Mouse (Mus musculus) midbrain, embryonic 12.5 days (tissue): Measurements from ENCODE around the gene Itgad. TPM values are rescaled to one million over a fixed set of nuclear protein-coding genes. Genes with fewer than 3 reads are reported as not detected.

Source experiments
- ATAC-seq: fragments of 200-750 bp; cut with Nextera tagmentation; 2 replicates; pipeline ENCODE4 v1.8.0; 2017; ENCODE audit warnings: low read depth, moderate TSS enrichment, moderate library complexity; ENCODE audit not compliant: low FRiP score
- H3K27ac ChIP-seq: fragments of 300-500 bp; sonication (generic); replicated peaks from 2 replicates; pipeline ENCODE4 v1.5.1; 2016; ENCODE audit warnings: mild to moderate bottlenecking
- H3K27me3 ChIP-seq: fragments of 300-500 bp; sonication (generic); 2 replicates; pipeline ENCODE4 v1.6.1; 2016; ENCODE audit warnings: mild to moderate bottlenecking
- H3K36me3 ChIP-seq: fragments of 300-500 bp; sonication (generic); 2 replicates; pipeline ENCODE4 v1.6.1; 2016
- H3K4me1 ChIP-seq: fragments of 300-500 bp; sonication (generic); 2 replicates; pipeline ENCODE4 v1.6.1; 2016
- H3K4me2 ChIP-seq: fragments of 300-500 bp; sonication (generic); replicated peaks from 2 replicates; pipeline ENCODE4 v1.6.1; 2016; ENCODE audit warnings: mild to moderate bottlenecking, moderate library complexity
- H3K4me3 ChIP-seq: fragments of 300-500 bp; sonication (generic); 2 replicates; pipeline ENCODE4 v1.5.1; 2016; ENCODE audit warnings: mild to moderate bottlenecking
- H3K9ac ChIP-seq: fragments of 300-500 bp; sonication (generic); replicated peaks from 2 replicates; pipeline ENCODE4 v1.6.1; 2016; ENCODE audit warnings: mild to moderate bottlenecking, moderate library complexity
- H3K9me3 ChIP-seq: fragments of 300-500 bp; sonication (generic); 2 replicates; pipeline ENCODE4 v1.6.1; 2016; ENCODE audit warnings: mild to moderate bottlenecking
- WGBS: fragments of 180-500 bp; shearing (Covaris S2); methylation state at CpG from one replicate; pipeline ENCODE4 v1.1.7; 2016; 5-methylcytosine and 5-hydroxymethylcytosine counted together
- polyA plus RNA-seq: library from polyadenylated mRNA; unstranded; fragments of >200 nt; fragmentation: Nextera tagmentation; extraction: Ambion mirVana; gene quantifications from 2 replicates; pipeline ENCODE4 v1.2.1, GENCODE M21; 2016

Itgad gene
- polyA plus RNA-seq, 1 experiment from 2014 or later: not detected

- Histone ChIP-seq H3K9me3 (no peaks in the 10 kb centered on the region), H3K4me2 (no peak overlapping the region), H3K4me1 (no peaks in the 10 kb centered on the region), H3K27ac (no peak overlapping the region), H3K9ac (no peak overlapping the region), H3K4me3 (no peak overlapping the region), H3K36me3 (no peaks in the 10 kb centered on the region), H3K27me3 (no peaks in the 10 kb centered on the region)
- ATAC-seq: no peak
- WGBS: 86% methylated on average over 9 of the region's 9 CpGs
Observed at GRCm38 (mm10) chr7:128201607-128202006, 47.4 kb downstream of the Itgad start.

GRCm38 (mm10) chr7:128203071-128203470, 48.9 kb downstream of the Itgad start:
- Histone ChIP-seq H3K36me3 (no peaks in the 10 kb centered on the region), H3K9ac (no peak overlapping the region), H3K27me3 (no peaks in the 10 kb centered on the region), H3K9me3 (no peaks in the 10 kb centered on the region), H3K4me2 (no peak overlapping the region), H3K4me1 (no peaks in the 10 kb centered on the region), H3K27ac (no peak overlapping the region), H3K4me3 (no peak overlapping the region)
- WGBS: 78% methylated on average over 9 of the region's 9 CpGs
- no peak for ATAC-seq

GRCm38 (mm10) chr7:128204179-128204578, 50.0 kb downstream of the Itgad start:
- Histone ChIP-seq H3K9ac (no peak overlapping the region), H3K27ac (no peak overlapping the region), H3K4me1 (no peaks in the 10 kb centered on the region), H3K27me3 (no peaks in the 10 kb centered on the region), H3K36me3 (no peaks in the 10 kb centered on the region), H3K9me3 (no peaks in the 10 kb centered on the region), H3K4me3 (no peak overlapping the region), H3K4me2 (no peak overlapping the region)
- ATAC-seq: no peak
- 92% methylated on average over 8 of the region's 8 CpGs for WGBS

GRCm38 (mm10) chr7:128205695-128206094, 51.5 kb downstream of the Itgad start:
- no peaks in the 10 kb centered on the region for H3K4me1 ChIP-seq
- H3K36me3 ChIP-seq: no peaks in the 10 kb centered on the region
- no peak overlapping the region for H3K4me3 ChIP-seq
- H3K27ac ChIP-seq: no peak overlapping the region
- no peaks in the 10 kb centered on the region for H3K27me3 ChIP-seq
- ATAC-seq: no peak
- WGBS: 85% methylated on average over 18 of the region's 18 CpGs
- H3K4me2 ChIP-seq: no peak overlapping the region
- no peak overlapping the region for H3K9ac ChIP-seq
- no peaks in the 10 kb centered on the region for H3K9me3 ChIP-seq

- Histone ChIP-seq H3K9me3 (no peaks in the 10 kb centered on the region), H3K27ac (no peak within 1 kb of the TSS), H3K4me3 (no peak within 1 kb of the TSS), H3K27me3 (no peaks in the 10 kb centered on the region), H3K4me1 (no peaks in the 10 kb centered on the region), H3K4me2 (no peak within 1 kb of the TSS), H3K36me3 (no peaks in the 10 kb centered on the region), H3K9ac (no peak within 1 kb of the TSS)
- ATAC-seq: no peak
- 87% methylated on average over 6 of the region's 6 CpGs for WGBS
Observed at GRCm38 (mm10) chr7:128206152-128206551, 52.0 kb downstream of the Itgad start, which contains the start of gene Cox6a2. Gene Cox6a2 (minus strand): TSS chr7:128206387.

GRCm38 (mm10) chr7:128208187-128208586, 54.0 kb downstream of the Itgad start:
- Histone ChIP-seq H3K9ac (no peak overlapping the region), H3K4me1 (no peaks in the 10 kb centered on the region), H3K9me3 (no peaks in the 10 kb centered on the region), H3K27ac (no peak overlapping the region), H3K4me2 (no peak overlapping the region), H3K4me3 (no peak overlapping the region), H3K27me3 (no peaks in the 10 kb centered on the region), H3K36me3 (no peaks in the 10 kb centered on the region)
- WGBS: 4% methylated on average over 4 of the region's 4 CpGs
- no peak for ATAC-seq

- Histone ChIP-seq H3K27ac (no peak overlapping the region), H3K9ac (no peak overlapping the region), H3K36me3 (no peaks in the 10 kb centered on the region), H3K4me2 (no peak overlapping the region), H3K9me3 (no peaks in the 10 kb centered on the region), H3K27me3 (no peaks in the 10 kb centered on the region), H3K4me3 (no peak overlapping the region), H3K4me1 (no peaks in the 10 kb centered on the region)
- WGBS: 66% methylated on average over 3 of the region's 3 CpGs
- ATAC-seq: no peak
Observed at GRCm38 (mm10) chr7:128209826-128210225, 55.6 kb downstream of the Itgad start.

- Histone ChIP-seq H3K27me3 (no peaks in the 10 kb centered on the region), H3K4me3 (no peak overlapping the region), H3K36me3 (no peaks in the 10 kb centered on the region), H3K9me3 (no peaks in the 10 kb centered on the region), H3K4me2 (no peak overlapping the region), H3K4me1 (no peaks in the 10 kb centered on the region), H3K9ac (no peak overlapping the region), H3K27ac (no peak overlapping the region)
- 94% methylated on average over 4 of the region's 4 CpGs for WGBS
- no peak for ATAC-seq
Observed at GRCm38 (mm10) chr7:128219952-128220351, 65.8 kb downstream of the Itgad start.

- no peak for ATAC-seq
- WGBS: 83% methylated on average over 3 of the region's 3 CpGs
Observed at GRCm38 (mm10) chr7:128220936-128221335, 66.8 kb downstream of the Itgad start.

GRCm38 (mm10) chr7:128231741-128232140, 77.6 kb downstream of the Itgad start:
- peaks cover 4% of the 10 kb centered on the region for H3K4me1 ChIP-seq
- H3K36me3 ChIP-seq: no peaks in the 10 kb centered on the region
- no peak overlapping the region for H3K9ac ChIP-seq
- ATAC-seq: no peak
- H3K4me2 ChIP-seq: no peak overlapping the region
- no peak overlapping the region for H3K4me3 ChIP-seq
- no peaks in the 10 kb centered on the region for H3K9me3 ChIP-seq
- no peak overlapping the region for H3K27ac ChIP-seq
- H3K27me3 ChIP-seq: no peaks in the 10 kb centered on the region
- 55% methylated on average over 8 of the region's 8 CpGs for WGBS

More at GRCm38 (mm10) chr7:128220936-128221335, 66.8 kb downstream of the Itgad start:
- Histone ChIP-seq H3K4me3 (no peak overlapping the region), H3K4me2 (no peak overlapping the region), H3K4me1 (no peaks in the 10 kb centered on the region), H3K9ac (no peak overlapping the region), H3K27me3 (no peaks in the 10 kb centered on the region), H3K27ac (no peak overlapping the region), H3K36me3 (no peaks in the 10 kb centered on the region), H3K9me3 (no peaks in the 10 kb centered on the region)

- ATAC-seq: no peak
Observed at GRCm38 (mm10) chr7:128234796-128235195, 80.6 kb downstream of the Itgad start.

GRCm38 (mm10) chr7:128235481-128235880, 81.3 kb downstream of the Itgad start:
- ATAC-seq: no peak

More at GRCm38 (mm10) chr7:128234796-128235195, 80.6 kb downstream of the Itgad start:
- Histone ChIP-seq H3K9me3 (no peaks in the 10 kb centered on the region), H3K4me2 (no peak overlapping the region), H3K27me3 (no peaks in the 10 kb centered on the region), H3K27ac (no peak overlapping the region), H3K36me3 (peaks cover 4% of the 10 kb centered on the region; the same call in 1 of the 2 replicates), H3K9ac (no peak overlapping the region), H3K4me3 (no peak overlapping the region), H3K4me1 (peaks cover 20% of the 10 kb centered on the region)
- whole genome bisulfite sequencing: 87% methylated on average over 2 of the region's 2 CpGs

GRCm38 (mm10) chr7:128236426-128236825, 82.2 kb downstream of the Itgad start:
- H3K27me3 ChIP-seq: no peaks in the 10 kb centered on the region
- H3K4me1 ChIP-seq: peaks cover 21% of the 10 kb centered on the region
- H3K4me2 ChIP-seq: 0 out of 2 replicates have a peak overlapping the region, but pooled peaks have one; percentile 85
- H3K9me3 ChIP-seq: no peaks in the 10 kb centered on the region
- no peak overlapping the region for H3K4me3 ChIP-seq
- peak overlapping the region; percentile 90; the same call in 1 of the 2 replicates for H3K27ac ChIP-seq
- 93% methylated on average over 13 of the region's 13 CpGs for WGBS
- H3K36me3 ChIP-seq: peaks cover 20% of the 10 kb centered on the region
- no peak overlapping the region; the same call in 1 of the 2 replicates for H3K9ac ChIP-seq
- no peak for ATAC-seq

More at GRCm38 (mm10) chr7:128235481-128235880, 81.3 kb downstream of the Itgad start:
- H3K9me3 ChIP-seq: no peaks in the 10 kb centered on the region
- 88% methylated on average over 1 of the region's 1 CpGs for WGBS
- H3K4me1 ChIP-seq: peaks cover 21% of the 10 kb centered on the region
- no peak overlapping the region for H3K4me2 ChIP-seq
- no peak overlapping the region for H3K9ac ChIP-seq
- H3K27ac ChIP-seq: no peak overlapping the region
- no peaks in the 10 kb centered on the region for H3K27me3 ChIP-seq
- H3K4me3 ChIP-seq: no peak overlapping the region
- peaks cover 11% of the 10 kb centered on the region for H3K36me3 ChIP-seq
